Mouse (Mus musculus) hindbrain, embryonic 12.5 days (tissue): Measurements from ENCODE around the gene Gbx2. TPM values are rescaled to one million over a fixed set of nuclear protein-coding genes. Genes with fewer than 3 reads are reported as not detected.

Source experiments
- polyA plus RNA-seq: library from polyadenylated mRNA; unstranded; fragments of >200 nt; fragmentation: Nextera tagmentation; extraction: Ambion mirVana; gene quantifications from 2 replicates; pipeline ENCODE4 v1.2.1, GENCODE M21; 2016

Gene Gbx2
- polyA plus RNA-seq, 1 experiment from 2014 or later, result 46.1 TPM

Other genes with a start within 250 kb of the Gbx2 start
- gene Asb18, start 83.5 kb upstream of the Gbx2 start, polyA plus RNA-seq, result 0.61 and 0.76 TPM in 2 replicates
- gene Iqca, start 222.2 kb upstream of the Gbx2 start, polyA plus RNA-seq, result 0.84 and 1.3 TPM in 2 replicates